Mouse (Mus musculus): ENCODE data around the gene Dis3l2.

DNA sequence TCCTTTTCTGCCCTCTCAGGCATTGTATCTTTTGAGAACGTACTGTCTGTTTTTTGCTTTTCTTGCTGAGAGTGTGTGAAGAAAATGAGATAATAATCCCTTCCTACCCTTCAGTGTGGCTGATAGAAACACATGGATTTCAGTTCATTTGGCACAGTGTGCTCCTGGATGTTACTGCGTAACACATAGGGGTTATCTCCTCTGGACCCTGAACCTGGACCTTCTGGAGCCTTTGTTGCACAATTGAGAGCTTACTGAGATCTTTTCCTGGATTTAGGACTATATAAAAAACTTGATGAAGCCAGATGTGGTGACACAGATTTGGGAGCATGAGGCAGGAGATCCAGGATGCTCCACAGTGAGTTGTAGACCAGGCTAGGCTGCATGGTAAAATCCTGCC, 175.9 kb downstream of the Dis3l2 start:
- TF ChIP-seq POLR2A (IDR thresholded peaks at IDR 0.05; ENCODE audit: borderline replicate concordance, control insufficient read depth, low read depth, low read length) (no peak), CTCF (IDR thresholded peaks at IDR 0.05; ENCODE audit: control insufficient read depth, insufficient read depth, low read length) (no peak)

Measured in bone marrow, adult 2 months (tissue).